In genomic region chr10:61410193-61410592, GRCm38 (mm10) we compare ENCODE assay signal across 31 mouse cellular contexts. TPM values are rescaled to one million over a fixed set of nuclear protein-coding genes. Genes with fewer than 3 reads are reported as not detected.
DNase-seq lines count a peak whose midpoint lies in the region; ATAC-seq and TF ChIP-seq lines count a peak whose summit lies in the region.
"Had no signal": no experiment of that assay in that cellular context is flagged by ENCODE, and none has a peak within 500 bp of the region (broad histone marks: within the 10 kb centered on the region; RNA-seq: fewer than 3 reads in every experiment).

No protein-coding gene starts in this region.

- peak overlapping the region; percentile 20; the same call in 1 of the 2 replicates for H3K27ac ChIP-seq in liver, postnatal 0 days (ENCODE audit: low read depth)
- no peak overlapping the region for H3K27ac ChIP-seq in liver, embryonic 12.5 days
- peak overlapping the region; percentile 60; the same call in 1 of the 2 replicates for H3K27ac ChIP-seq in ES-Bruce4 (ENCODE audit: insufficient read depth, low read length)
- H3K27ac ChIP-seq: embryonic facial prominence, embryonic 10.5 days; embryonic facial prominence, embryonic 13.5 days; forebrain, embryonic 13.5 days; heart, adult 2 months; heart, embryonic 10.5 days; heart, embryonic 13.5 days; hindbrain, embryonic 14.5 days; hindbrain, postnatal 0 days had no signal

- no peaks in the 10 kb centered on the region for H3K27me3 ChIP-seq in liver, postnatal 0 days (ENCODE audit: insufficient read depth, low read length)
- H3K27me3 ChIP-seq in liver, embryonic 12.5 days (replicated peaks) = peaks cover 12% of the 10 kb centered on the region
- H3K27me3 ChIP-seq in ES-Bruce4 (ENCODE audit: control insufficient read depth, insufficient read depth, low read length, poor library complexity, severe bottlenecking) = no peaks in the 10 kb centered on the region

- H3K4me2 ChIP-seq in liver, postnatal 0 days (ENCODE audit: low read depth, low read length) = no peak overlapping the region
- H3K4me2 ChIP-seq in liver, embryonic 12.5 days = no peak overlapping the region
- H3K4me2 ChIP-seq: embryonic facial prominence, embryonic 13.5 days; forebrain, embryonic 13.5 days; heart, embryonic 13.5 days; hindbrain, embryonic 14.5 days had no signal

- no peak for TF ChIP-seq POLR2A in ES-Bruce4 (IDR thresholded peaks at IDR 0.05; ENCODE audit: insufficient read depth, low read length)

- TF ChIP-seq CTCF in liver, postnatal 0 days (IDR thresholded peaks at IDR 0.05; ENCODE audit: low read depth) = no peak
- no peak for TF ChIP-seq CTCF in ES-Bruce4 (IDR thresholded peaks at IDR 0.05; ENCODE audit: low read depth, low read length)

- no peaks in the 10 kb centered on the region for H3K9me3 ChIP-seq in liver, postnatal 0 days (ENCODE audit: low read length)
- no peaks in the 10 kb centered on the region for H3K9me3 ChIP-seq in liver, embryonic 12.5 days (replicated peaks)
- H3K9me3 ChIP-seq in ES-Bruce4 (replicated peaks; ENCODE audit: control insufficient read depth, insufficient read depth, low read length, poor library complexity, severe bottlenecking) = no peaks in the 10 kb centered on the region
- H3K9me3 ChIP-seq: embryonic facial prominence, embryonic 10.5 days; embryonic facial prominence, embryonic 13.5 days; forebrain, embryonic 13.5 days; heart, embryonic 10.5 days; heart, embryonic 13.5 days had no signal

- no peak for ATAC-seq in liver, postnatal 0 days
- ATAC-seq in liver, embryonic 12.5 days = no peak
- ATAC-seq: CD4-positive, CD25-positive, alpha-beta regulatory T cell, adult 4 months; forebrain, embryonic 13.5 days; forebrain, embryonic 16.5 days; hindbrain, postnatal 0 days; inflammation-experienced regulatory T-cells, adult 6 months; intestine, embryonic 16.5 days had no signal

- 51% methylated on average over 9 of the region's 9 CpGs for WGBS in liver, postnatal 0 days (ENCODE audit: insufficient replicate concordance)
- WGBS in liver, embryonic 12.5 days (ENCODE audit: insufficient replicate concordance) = 52% methylated on average over 9 of the region's 9 CpGs

- peaks cover 19% of the 10 kb centered on the region for H3K4me1 ChIP-seq in liver, postnatal 0 days (ENCODE audit: insufficient read depth)
- H3K4me1 ChIP-seq in liver, embryonic 12.5 days = peaks cover 66% of the 10 kb centered on the region
- H3K4me1 ChIP-seq in ES-Bruce4 (ENCODE audit: control insufficient read depth, insufficient read depth, low read length) = peaks cover 7% of the 10 kb centered on the region

- TF ChIP-seq EP300 in liver, postnatal 0 days (IDR thresholded peaks at IDR 0.05; ENCODE audit: low read depth) = no peak
- TF ChIP-seq EP300 in ES-Bruce4 (IDR thresholded peaks at IDR 0.05; ENCODE audit: insufficient read depth, low read depth, low read length) = no peak

- H3K4me3 ChIP-seq in liver, postnatal 0 days (ENCODE audit: low read depth, low read length) = no peak overlapping the region
- H3K4me3 ChIP-seq in liver, embryonic 12.5 days = no peak overlapping the region
- no peak overlapping the region for H3K4me3 ChIP-seq in ES-Bruce4 (ENCODE audit: low read depth, low read length)
- H3K4me3 ChIP-seq: embryonic facial prominence, embryonic 10.5 days; embryonic facial prominence, embryonic 13.5 days; erythroblast, embryonic 14.5 days; forebrain, embryonic 13.5 days; heart, adult 2 months; heart, embryonic 10.5 days; heart, embryonic 13.5 days had no signal

- no peak overlapping the region for H3K9ac ChIP-seq in liver, postnatal 0 days (replicated peaks)
- no peak overlapping the region for H3K9ac ChIP-seq in liver, embryonic 12.5 days
- H3K9ac ChIP-seq in ES-Bruce4 (ENCODE audit: low read depth, poor library complexity, severe bottlenecking) = no peak overlapping the region
- H3K9ac ChIP-seq: embryonic facial prominence, embryonic 13.5 days; forebrain, embryonic 13.5 days; heart, embryonic 13.5 days; hindbrain, embryonic 14.5 days had no signal

- H3K36me3 ChIP-seq in liver, postnatal 0 days (replicated peaks; ENCODE audit: insufficient read depth, low read length) = no peaks in the 10 kb centered on the region
- H3K36me3 ChIP-seq in liver, embryonic 12.5 days = no peaks in the 10 kb centered on the region
- H3K36me3 ChIP-seq in ES-Bruce4 (ENCODE audit: control insufficient read depth, insufficient read depth, low read length, poor library complexity, severe bottlenecking) = no peaks in the 10 kb centered on the region
- H3K36me3 ChIP-seq: embryonic facial prominence, embryonic 10.5 days; embryonic facial prominence, embryonic 13.5 days; heart, embryonic 10.5 days; heart, embryonic 13.5 days had no signal

- DNase-seq in liver, postnatal 0 days = no peak
- DNase-seq in ES-CJ7 (ENCODE audit: low read depth, low spot score) (peak; percentile 56), R1 (ENCODE audit: low read depth, low spot score) (peak; percentile 62)
- no peak for DNase-seq in cerebellum, postnatal 14 days
- no peak for DNase-seq in frontal cortex, postnatal 10 days (ENCODE audit: low spot score in 2 of 2)
- DNase-seq: adrenal gland, adult 2 months; adrenal gland, postnatal 14 days; cerebellum, adult 11 months; cerebellum, adult 2 months; cerebellum, adult 9-11 months; cerebellum, postnatal 36 days; embryo, embryonic 11 days; gastrocnemius, postnatal 25 days; heart, adult 2 months; heart, postnatal 14 days; heart, postnatal 4 days had no signal

RNA-seq across cellular contexts. Expression of gene Nodal, which starts 7.6 kb away (rescaled TPM):
- 0.08 and 0.19 TPM in 2 replicates for polyA plus RNA-seq in liver, postnatal 0 days (2015; fragmentation: Nextera tagmentation; extraction: Ambion mirVana)
- polyA plus RNA-seq in liver, embryonic 12.5 days (2016; fragmentation: Nextera tagmentation; extraction: Ambion mirVana) = 0.31 and 0.37 TPM in 2 replicates
- polyA plus RNA-seq in ES-Bruce4 (2011; ENCODE audit: insufficient read depth, insufficient read length, low read depth, missing spikeins) = 52.2 and 53.5 TPM in 2 replicates
- polyA plus RNA-seq: C2C12; CD4-positive, CD25-positive, alpha-beta regulatory T cell, adult 4 months; embryonic facial prominence, embryonic 10.5 days; heart, embryonic 13.5 days had no signal

RNA-seq across cellular contexts. Expression of gene Pald1, which starts 26.9 kb away (rescaled TPM):
- 3.7 and 3.8 TPM in 2 replicates for polyA plus RNA-seq in liver, postnatal 0 days (2015; fragmentation: Nextera tagmentation; extraction: Ambion mirVana)
- polyA plus RNA-seq in liver, embryonic 12.5 days (2016; fragmentation: Nextera tagmentation; extraction: Ambion mirVana) = 12.1 and 12.4 TPM in 2 replicates
- 35.8 and 36.0 TPM in 2 replicates for polyA plus RNA-seq in ES-Bruce4 (2011; ENCODE audit: insufficient read depth, insufficient read length, low read depth, missing spikeins)
- polyA plus RNA-seq: CD4-positive, CD25-positive, alpha-beta regulatory T cell, adult 4 months had no signal

RNA-seq across cellular contexts. Expression of gene Eif4ebp2, which starts 42.3 kb away (rescaled TPM):
- polyA plus RNA-seq in liver, postnatal 0 days (2015; fragmentation: Nextera tagmentation; extraction: Ambion mirVana) = 43.6 and 46.4 TPM in 2 replicates
- 55.2 and 57.6 TPM in 2 replicates for polyA plus RNA-seq in liver, embryonic 12.5 days (2016; fragmentation: Nextera tagmentation; extraction: Ambion mirVana)
- 207 and 210 TPM in 2 replicates for polyA plus RNA-seq in ES-Bruce4 (2011; ENCODE audit: insufficient read depth, insufficient read length, low read depth, missing spikeins)

Comparison
In these comparisons a context has a peak if more than half of its experiments do, and no peak if none do; other contexts are left out.
1. DNase-seq: peak in ES-CJ7 (single experiment) and R1 (single experiment); none in liver, postnatal 0 days (single experiment), cerebellum, postnatal 14 days (0 of 2) and frontal cortex, postnatal 10 days (0 of 2).
2. RNA of gene Nodal, which starts 7.6 kb away (polyA plus RNA-seq): 52.2 to 53.5 TPM in ES-Bruce4; 0.31 to 0.37 TPM in liver, embryonic 12.5 days and 0.08 to 0.19 TPM in liver, postnatal 0 days; every median in the first group is over 10 times any median in the second.